In genomic region chr9:75196335-75196734, GRCm38 (mm10) we compare ENCODE assay signal across 11 mouse cellular contexts. TPM values are rescaled to one million over a fixed set of nuclear protein-coding genes. Genes with fewer than 3 reads are reported as not detected.
A peak's percentile ranks its signal among the peaks of the same experiment; 100 is the strongest.
DNase-seq lines count a peak whose midpoint lies in the region; ATAC-seq and TF ChIP-seq lines count a peak whose summit lies in the region.
"Had no signal": no experiment of that assay in that cellular context is flagged by ENCODE, and none has a peak within 500 bp of the region (broad histone marks: within the 10 kb centered on the region; RNA-seq: fewer than 3 reads in every experiment).

No protein-coding gene starts in this region.

- H3K4me3 ChIP-seq in cortical plate, adult 2 months (ENCODE audit: insufficient read depth, low read length) = no peak overlapping the region
- H3K4me3 ChIP-seq: forebrain, embryonic 13.5 days had no signal

- no peak for TF ChIP-seq CTCF in cortical plate, adult 2 months (IDR thresholded peaks at IDR 0.05; ENCODE audit: extremely low read depth, insufficient read depth, low read length)

- H3K4me1 ChIP-seq in cortical plate, adult 2 months (ENCODE audit: control insufficient read depth, insufficient read depth, low read length) = peaks cover 9% of the 10 kb centered on the region
- H3K4me1 ChIP-seq: forebrain, embryonic 13.5 days had no signal

- peak overlapping the region; percentile 66; the same call in 1 of the 2 replicates for H3K27ac ChIP-seq in cortical plate, adult 2 months (ENCODE audit: insufficient read depth, low read length)

- ATAC-seq in megakaryocyte progenitor cell, adult 5-6 weeks (replicated peaks; ENCODE audit: poor library complexity) = peak; percentile 95

- intact Hi-C loops in left cerebral cortex, postnatal 4 days (cut with DNase I) = no loop called here

- TF ChIP-seq POLR2A in cortical plate, adult 2 months (IDR thresholded peaks at IDR 0.05; ENCODE audit: extremely low read depth, insufficient read depth, low read length) = no peak

- peak; percentile 36 to 48 for DNase-seq in left cerebral cortex, adult 18-20 months (ENCODE audit: low spot score in 2 of 2)
- no peak for DNase-seq in left cerebral cortex, postnatal 4 days
- DNase-seq in MN1 (ENCODE audit: low spot score) = peak; percentile 26
- no peak for DNase-seq in urinary bladder, postnatal 10 days (ENCODE audit: low spot score)
- DNase-seq in spleen, postnatal 4 days (ENCODE audit: low spot score in 2 of 2) = no peak
- DNase-seq: kidney, adult 2 months; lung, embryonic 14.5 days; thymus, postnatal 4 days had no signal

RNA-seq across cellular contexts. Expression of gene Myo5c, which starts 35.5 kb away (rescaled TPM):
- 1 to 10 TPM; 4.4 to 8.4 TPM for total RNA-seq in left cerebral cortex, adult 18-20 months (2021)
- total RNA-seq in left cerebral cortex, postnatal 4 days (2021) = under 1 TPM; 0.14 to 0.32 TPM
- polyA plus RNA-seq in cortical plate, adult 2 months (2012; rRNA removed) = 5.0 and 5.9 TPM in 2 replicates
- 0.10 and 0.27 TPM in 2 replicates for total RNA-seq in megakaryocyte progenitor cell, adult 5-6 weeks (2015)
- 0.04 and 0.34 TPM in 2 replicates for total RNA-seq in megakaryocyte progenitor cell, adult 5-6 weeks (2017)

Comparison
In these comparisons a context has a peak if more than half of its experiments do, and no peak if none do; other contexts are left out.
1. DNase-seq: peak in left cerebral cortex, adult 18-20 months (2 of 2) and MN1 (single experiment); none in left cerebral cortex, postnatal 4 days (single experiment), urinary bladder, postnatal 10 days (single experiment) and spleen, postnatal 4 days (0 of 2).
2. RNA of gene Myo5c, which starts 35.5 kb away (total RNA-seq): 4.4 to 8.4 TPM in left cerebral cortex, adult 18-20 months; 0.14 to 0.32 TPM in left cerebral cortex, postnatal 4 days and 0.04 to 0.34 TPM in megakaryocyte progenitor cell, adult 5-6 weeks; every median in the first group is over 4 times any median in the second.